Mouse (Mus musculus) liver, embryonic 11.5 days (tissue): ENCODE data around the gene Camkv. TPM values are rescaled to one million over a fixed set of nuclear protein-coding genes. Genes with fewer than 3 reads are reported as not detected.
A peak's percentile ranks its signal among the peaks of the same experiment; 100 is the strongest.

ENCODE experiments used
- ATAC-seq: fragments of 200-750 bp; cut with Nextera tagmentation; replicated peaks from 2 replicates; pipeline ENCODE4 v1.8.0; 2017; ENCODE audit warnings: moderate number of reproducible peaks, mild to moderate bottlenecking, moderate TSS enrichment, moderate library complexity; ENCODE audit not compliant: low FRiP score
- DNase-seq: peaks from one replicate; pipeline ENCODE4 v3.0.0-alpha.2; 2017; ENCODE audit warnings: low spot score
- H3K27ac ChIP-seq: fragments of 300-500 bp; sonication (generic); 2 replicates; pipeline ENCODE4 v1.5.1; 2014; ENCODE audit warnings: mild to moderate bottlenecking, low read depth, low read length, control low read depth
- H3K27me3 ChIP-seq: fragments of 300-500 bp; sonication (generic); replicated peaks from 2 replicates; pipeline ENCODE4 v1.6.1; 2014; ENCODE audit warnings: low read length, mixed read lengths; ENCODE audit not compliant: control insufficient read depth, insufficient read depth
- H3K36me3 ChIP-seq: fragments of 300-500 bp; sonication (generic); 2 replicates; pipeline ENCODE4 v1.6.1; 2014; ENCODE audit warnings: mild to moderate bottlenecking, low read length, moderate library complexity, mixed read lengths; ENCODE audit not compliant: control insufficient read depth, insufficient read depth
- H3K4me1 ChIP-seq: fragments of 300-500 bp; sonication (generic); replicated peaks from 2 replicates; pipeline ENCODE4 v1.6.1; 2014; ENCODE audit warnings: low read length, mixed read lengths; ENCODE audit not compliant: control insufficient read depth, insufficient read depth
- H3K4me2 ChIP-seq: fragments of 300-500 bp; sonication (generic); 2 replicates; pipeline ENCODE4 v1.6.1; 2014; ENCODE audit warnings: mild to moderate bottlenecking, control low read depth, moderate library complexity
- H3K4me3 ChIP-seq: fragments of 300-500 bp; sonication (generic); 2 replicates; pipeline ENCODE4 v1.5.1; 2014; ENCODE audit warnings: low read depth, low read length, control low read depth
- H3K9ac ChIP-seq: fragments of 300-500 bp; sonication (generic); 2 replicates; pipeline ENCODE4 v1.6.1; 2014; ENCODE audit warnings: low read depth, low read length, control low read depth
- H3K9me3 ChIP-seq: fragments of 300-500 bp; sonication (generic); 2 replicates; pipeline ENCODE4 v1.6.1; 2016; ENCODE audit warnings: low read length, inconsistent platforms, mixed read lengths; ENCODE audit not compliant: control insufficient read depth
- WGBS: fragments of 180-500 bp; shearing (Covaris S2); extraction: QIAGEN DNeasy Blood & Tissue Kit; methylation state at CpG from one replicate; pipeline ENCODE4 v1.1.7; 2014; 5-methylcytosine and 5-hydroxymethylcytosine counted together
- polyA plus RNA-seq: library from polyadenylated mRNA; unstranded; fragments of >200 nt; fragmentation: Nextera tagmentation; extraction: Ambion mirVana; gene quantifications from 2 replicates; pipeline ENCODE4 v1.2.1, GENCODE M21; 2014

Gene Camkv
- polyA plus RNA-seq, 1 experiment from 2014 or later = 0.56 TPM

DNA sequence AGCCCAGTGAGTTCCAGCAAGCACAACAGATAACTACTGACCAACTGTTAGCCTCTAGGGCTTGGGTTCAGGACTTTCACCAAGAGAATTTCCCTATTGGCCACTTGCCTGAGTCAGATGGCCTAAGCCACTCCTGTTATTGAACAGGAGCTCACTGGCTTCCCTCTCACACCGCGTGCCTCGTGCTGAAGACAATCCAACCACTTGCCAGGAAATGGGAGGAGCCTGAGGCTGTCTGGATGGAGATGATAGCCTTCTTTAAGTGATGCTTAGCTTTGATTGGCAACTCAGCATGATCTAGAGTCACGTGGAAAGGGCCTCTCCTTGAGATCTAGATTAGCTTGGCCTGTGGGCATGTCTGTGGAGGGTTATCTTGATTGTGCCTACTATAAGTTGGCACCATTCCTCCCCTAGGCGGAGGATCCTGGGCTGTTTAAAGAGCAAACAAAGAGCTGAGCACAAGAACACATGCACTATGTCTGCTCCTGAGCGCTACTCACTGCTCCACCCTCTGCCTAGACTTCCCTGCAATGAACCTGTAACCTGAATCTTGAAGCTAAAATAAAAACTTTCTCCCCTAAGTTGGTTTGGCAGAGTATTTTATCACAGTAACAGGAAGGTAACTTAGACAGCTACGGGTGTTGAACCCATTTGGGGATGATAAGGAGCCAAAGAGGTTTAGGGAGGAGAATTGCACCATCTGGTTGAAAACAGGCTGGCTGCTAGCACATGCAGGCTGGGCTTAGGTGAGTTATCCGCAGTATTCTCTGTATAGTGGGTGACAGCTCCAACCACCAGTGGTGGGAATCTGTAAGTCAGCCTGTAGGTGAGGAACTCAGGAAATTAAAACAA lies 36.4 kb downstream of the Camkv start:
- Histone ChIP-seq H3K9ac (peak overlapping the region; percentile 52), H3K27ac (peak overlapping the region; percentile 95), H3K9me3 (no peaks in the 10 kb centered on the region), H3K4me3 (0 out of 2 replicates have a peak overlapping the region, but pooled peaks have one; percentile 21), H3K4me1 (peaks cover 52% of the 10 kb centered on the region), H3K4me2 (peak overlapping the region; percentile 49), H3K27me3 (no peaks in the 10 kb centered on the region), H3K36me3 (peaks cover 11% of the 10 kb centered on the region; the same call in 1 of the 2 replicates)
- WGBS = 33% methylated on average over 8 of the region's 8 CpGs
- DNase-seq (peak; percentile 68), ATAC-seq (peak; percentile 83)

DNA sequence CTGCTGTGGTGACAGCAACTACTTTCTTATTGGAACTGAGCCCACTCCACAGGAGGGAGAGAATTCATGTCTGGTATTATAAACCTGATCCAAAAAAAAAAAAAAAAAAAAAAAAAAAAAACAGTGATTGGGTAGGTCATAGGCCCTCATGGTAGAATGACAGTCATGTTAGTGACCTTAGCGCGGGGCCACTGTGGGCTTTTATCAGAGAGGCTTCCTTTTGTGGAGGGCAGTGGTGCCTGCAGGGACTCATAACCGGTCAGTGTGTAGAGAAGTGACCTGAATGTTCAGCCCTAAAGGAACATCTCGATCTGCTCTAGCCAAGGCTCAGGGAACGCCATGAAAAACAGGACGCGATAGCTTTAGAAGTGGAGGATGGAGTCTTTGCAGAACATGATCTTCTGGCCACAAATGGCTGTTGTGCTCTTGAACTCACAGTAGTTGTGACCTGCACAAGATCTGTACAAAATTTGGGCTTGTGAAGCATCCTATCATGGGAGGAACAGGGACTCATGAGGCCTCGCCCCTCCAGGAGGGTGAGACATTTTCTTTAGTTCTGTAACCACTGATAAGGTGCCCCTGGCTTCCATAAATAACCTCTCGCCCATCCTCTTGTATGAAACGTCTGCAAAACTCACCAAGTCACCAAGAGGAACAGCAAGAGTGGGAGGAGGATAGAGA lies 39.2 kb downstream of the Camkv start:
- Histone ChIP-seq H3K4me1 (peaks cover 57% of the 10 kb centered on the region), H3K36me3 (peaks cover 10% of the 10 kb centered on the region), H3K9me3 (no peaks in the 10 kb centered on the region), H3K27me3 (no peaks in the 10 kb centered on the region), H3K4me3 (peak overlapping the region; percentile 60), H3K27ac (peak overlapping the region; percentile 95), H3K9ac (peak overlapping the region; percentile 77; the same call in 1 of the 2 replicates), H3K4me2 (peak overlapping the region; percentile 96)
- 37% methylated on average over 10 of the region's 10 CpGs for WGBS
- DNase-seq (peak; percentile 53), ATAC-seq (peak; percentile 79)

DNA sequence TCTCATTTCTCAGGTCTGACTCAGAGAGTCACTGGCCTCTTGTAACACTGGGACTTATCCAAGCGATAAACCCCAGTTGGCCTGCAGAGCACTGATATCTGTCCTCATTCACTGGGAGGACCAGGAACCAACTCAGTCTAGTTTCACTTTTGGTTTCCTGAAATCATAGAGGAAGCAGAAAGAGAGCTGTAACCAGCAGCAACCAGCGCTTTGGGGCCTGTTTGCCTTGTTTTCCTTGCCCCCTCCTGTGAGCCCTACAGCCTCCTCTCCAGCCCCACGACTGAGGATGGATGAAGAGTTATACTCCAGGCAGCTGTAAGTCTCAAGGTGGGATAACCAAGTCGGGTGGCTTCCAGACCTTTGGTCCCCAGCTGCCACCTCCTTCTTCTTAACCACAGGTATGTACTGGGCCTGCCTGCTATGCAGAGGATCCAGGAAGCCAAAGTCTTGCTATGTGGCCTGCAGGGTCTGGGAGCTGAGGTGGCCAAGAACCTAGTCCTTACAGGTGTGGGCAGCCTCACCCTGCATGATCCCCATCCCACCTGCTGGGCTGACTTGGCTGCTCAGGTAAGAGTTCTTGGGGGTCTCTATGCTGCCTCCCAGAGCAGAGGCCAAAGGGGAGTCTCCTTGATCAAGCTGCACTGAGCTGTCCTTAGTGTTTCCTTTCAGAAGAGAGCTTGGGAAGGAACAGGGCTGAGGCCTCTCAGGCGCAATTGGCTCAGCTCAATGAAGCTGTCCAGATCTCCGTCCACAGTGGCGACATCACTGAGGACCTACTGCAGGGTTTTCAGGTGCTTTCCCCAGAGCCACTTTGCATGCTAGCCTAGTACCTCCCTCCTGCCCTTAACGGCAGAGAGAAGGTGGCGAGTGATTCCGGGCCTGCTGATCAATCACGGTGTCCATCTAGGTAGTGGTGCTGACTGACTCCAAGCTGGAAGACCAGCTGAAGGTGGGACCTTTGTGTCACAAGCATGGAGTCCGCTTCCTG lies 40.2 kb downstream of the Camkv start, which contains the start of gene Uba7:
Gene Uba7 (plus strand): TSS at position 107 of the 988 bp plus-strand sequence.
- DNase-seq (peak; percentile 55), ATAC-seq (peak; percentile 84)
- Histone ChIP-seq H3K27me3 (no peaks in the 10 kb centered on the region), H3K9ac (peak within 1 kb of the TSS; percentile 77), H3K4me1 (peaks cover 64% of the 10 kb centered on the region), H3K4me2 (peak within 1 kb of the TSS; percentile 96), H3K4me3 (peak within 1 kb of the TSS; percentile 60), H3K9me3 (no peaks in the 10 kb centered on the region), H3K36me3 (peaks cover 12% of the 10 kb centered on the region), H3K27ac (peak within 1 kb of the TSS; percentile 95)
- WGBS = 53% methylated on average over 12 of the region's 12 CpGs

DNA sequence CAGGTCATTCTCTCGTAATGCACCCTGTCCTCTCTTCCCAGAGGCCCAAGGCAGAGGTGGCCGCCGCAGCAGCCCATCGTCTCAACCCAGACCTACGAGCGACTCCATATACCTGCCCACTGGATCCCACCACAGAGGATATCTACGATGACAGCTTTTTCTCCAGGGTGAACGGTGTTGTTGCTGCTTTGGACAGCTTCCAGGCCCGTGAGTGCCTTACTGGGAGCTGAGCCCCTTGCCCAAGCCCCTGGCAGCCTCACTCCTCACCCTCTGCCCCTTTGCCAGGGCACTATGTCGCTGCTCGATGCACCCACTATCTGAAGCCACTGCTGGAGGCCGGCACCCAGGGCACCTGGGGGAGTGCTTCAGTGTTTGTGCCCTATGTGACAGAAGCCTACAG lies 43.3 kb downstream of the Camkv start:
- Histone ChIP-seq H3K9me3 (no peaks in the 10 kb centered on the region), H3K27ac (0 out of 2 replicates have a peak overlapping the region, but pooled peaks have one; percentile 17), H3K27me3 (no peaks in the 10 kb centered on the region), H3K4me3 (no peak overlapping the region), H3K4me2 (no peak overlapping the region), H3K9ac (no peak overlapping the region), H3K4me1 (peaks cover 65% of the 10 kb centered on the region), H3K36me3 (peaks cover 17% of the 10 kb centered on the region)
- ATAC-seq (no peak), DNase-seq (no peak)
- WGBS = 92% methylated on average over 12 of the region's 12 CpGs

DNA sequence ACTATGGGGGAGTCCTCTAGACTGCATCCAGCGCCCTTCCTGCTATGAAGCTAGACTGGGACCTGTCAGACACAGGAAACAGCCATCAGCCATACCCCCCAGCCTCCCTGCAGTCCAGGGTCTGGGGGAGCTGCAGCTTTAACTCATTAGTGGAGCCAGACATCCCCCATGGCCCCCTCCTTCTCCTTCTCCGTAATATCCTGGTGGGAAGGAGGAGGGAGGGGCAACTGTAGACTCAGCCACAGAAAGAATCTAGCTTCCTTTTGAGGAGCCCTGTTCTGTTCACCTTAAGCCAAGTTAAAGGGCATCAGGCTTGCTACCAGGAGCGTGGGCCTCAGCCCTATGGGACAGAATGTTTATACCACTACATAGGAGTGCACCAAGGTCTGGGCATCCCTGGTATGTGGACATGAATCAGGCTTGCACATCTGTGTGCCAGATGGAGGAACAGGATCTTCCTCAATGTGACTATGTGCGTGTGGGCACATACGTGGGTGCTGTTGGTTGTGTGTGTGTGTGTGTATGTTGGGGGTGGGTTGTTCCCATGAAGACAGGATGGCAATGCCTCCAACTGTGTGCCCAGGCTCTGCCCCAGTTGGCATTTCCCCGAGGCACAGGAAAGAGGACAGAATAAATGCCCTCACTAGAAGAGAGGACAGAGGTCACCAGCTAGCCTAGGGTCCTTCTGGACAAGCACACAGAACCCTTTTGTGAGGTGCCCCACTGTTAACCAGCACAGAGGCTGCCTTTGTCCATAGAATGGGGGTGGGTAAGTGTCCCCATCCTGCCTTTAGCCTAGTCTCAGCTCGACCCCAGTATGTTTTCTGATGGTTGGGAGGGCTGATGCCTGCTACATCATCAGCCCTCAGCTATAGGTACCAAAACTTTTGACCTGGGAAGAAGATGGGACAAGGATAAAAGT lies 46.5 kb downstream of the Camkv start:
- peaks cover 54% of the 10 kb centered on the region for H3K4me1 ChIP-seq
- ATAC-seq (no peak), DNase-seq (peak; percentile 63)
- H3K4me3 ChIP-seq = peak overlapping the region; percentile 83
- H3K4me2 ChIP-seq = peak overlapping the region; percentile 89
- peak overlapping the region; percentile 90 for H3K9ac ChIP-seq
- peak overlapping the region; percentile 97 for H3K27ac ChIP-seq
- 23% methylated on average over 7 of the region's 7 CpGs for WGBS
- peaks cover 17% of the 10 kb centered on the region for H3K36me3 ChIP-seq
- H3K9me3 ChIP-seq = no peaks in the 10 kb centered on the region
- no peaks in the 10 kb centered on the region for H3K27me3 ChIP-seq

DNA sequence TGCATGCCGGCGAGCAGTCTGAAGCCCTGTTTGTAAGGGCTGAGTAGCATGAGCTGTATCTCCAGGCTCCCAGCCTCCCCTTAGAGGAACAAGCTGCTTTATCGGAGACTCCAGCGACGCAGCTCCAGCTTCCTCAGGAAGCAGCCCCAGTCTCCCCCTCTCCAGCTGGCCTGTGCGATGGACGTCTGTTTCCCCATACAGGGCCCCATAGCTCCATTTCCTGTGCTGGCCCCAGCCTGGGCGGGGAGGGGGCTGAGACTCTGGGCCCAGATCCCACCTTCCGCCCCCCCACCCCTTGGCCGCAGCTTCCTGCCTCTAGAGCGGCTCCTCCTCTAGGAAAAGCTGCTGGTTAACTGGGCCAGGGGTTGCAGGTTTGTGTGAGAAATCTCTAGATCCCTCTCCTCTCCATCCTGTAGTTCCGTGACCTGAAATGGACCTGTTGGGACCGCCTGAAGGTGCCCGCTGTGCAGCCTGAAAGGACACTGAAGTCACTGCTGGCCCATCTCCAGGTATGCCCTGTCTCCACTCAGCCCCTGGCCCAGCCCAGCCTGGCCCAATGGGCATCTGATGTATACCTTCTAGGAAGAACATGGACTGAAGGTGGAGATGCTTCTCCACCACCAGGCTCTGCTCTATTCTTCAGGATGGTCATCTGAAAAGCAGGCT lies 47.3 kb downstream of the Camkv start, which contains the start of gene Gm20661:
Gene Gm20661 (plus strand): TSS at position 378 of the 666 bp plus-strand sequence.
- 11% methylated on average over 14 of the region's 14 CpGs for WGBS
- Histone ChIP-seq H3K9me3 (no peaks in the 10 kb centered on the region), H3K4me3 (peak within 1 kb of the TSS; percentile 83), H3K9ac (peak within 1 kb of the TSS; percentile 90), H3K4me2 (peak within 1 kb of the TSS; percentile 89), H3K4me1 (peaks cover 54% of the 10 kb centered on the region), H3K27me3 (no peaks in the 10 kb centered on the region; the same call in 1 of the 2 replicates), H3K36me3 (peaks cover 15% of the 10 kb centered on the region), H3K27ac (peak within 1 kb of the TSS; percentile 97)
- ATAC-seq (peak; percentile 84), DNase-seq (peak; percentile 84)

DNA sequence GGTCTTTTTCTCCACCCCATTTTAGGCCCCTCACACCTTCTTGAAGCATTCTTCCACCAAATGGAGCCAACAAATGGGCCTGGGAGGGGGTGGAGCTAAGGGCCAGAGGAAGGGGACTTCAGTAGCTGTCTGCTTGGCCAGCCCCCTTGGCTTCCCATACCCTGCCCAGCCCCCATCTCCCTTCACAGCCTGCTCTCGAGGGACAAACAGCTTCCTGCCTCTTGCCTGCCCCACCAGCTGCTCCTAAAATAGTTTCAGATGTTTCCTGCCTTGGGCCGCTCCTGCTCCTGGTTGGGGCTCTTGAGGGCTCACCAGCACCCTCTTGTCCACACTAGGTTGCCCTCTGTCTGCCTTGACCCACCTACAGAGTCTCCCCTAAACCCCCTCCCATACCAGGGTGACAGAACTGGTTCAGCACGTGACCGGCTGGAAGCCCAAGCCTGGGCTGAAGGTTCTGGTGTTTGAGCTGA lies 48.0 kb downstream of the Camkv start:
- Histone ChIP-seq H3K4me2 (peak overlapping the region; percentile 89), H3K9me3 (no peaks in the 10 kb centered on the region), H3K9ac (peak overlapping the region; percentile 90), H3K4me3 (peak overlapping the region; percentile 83), H3K27me3 (no peaks in the 10 kb centered on the region; the same call in 1 of the 2 replicates), H3K4me1 (peaks cover 54% of the 10 kb centered on the region), H3K36me3 (peaks cover 15% of the 10 kb centered on the region), H3K27ac (peak overlapping the region; percentile 97)
- DNase-seq (peak; percentile 74), ATAC-seq (no peak)
- WGBS = 14% methylated on average over 4 of the region's 4 CpGs
